Mouse (Mus musculus) lung, adult 2 months (tissue): ENCODE results near the gene Spdl1.

Experiments
- CTCF ChIP-seq: fragments of 200-500 bp; IDR thresholded peaks from 2 replicates; pipeline ENCODE4 v1.5.1; 2011; ENCODE audit warnings: mild to moderate bottlenecking, low read length, control low read depth; ENCODE audit not compliant: insufficient read depth
- POLR2A ChIP-seq: fragments of 200-500 bp; IDR thresholded peaks from 2 replicates; pipeline ENCODE4 v1.6.1; 2011; ENCODE audit warnings: low read depth, mild to moderate bottlenecking, control low read depth, low read length, borderline replicate concordance; ENCODE audit errors: extremely low read depth

- TF ChIP-seq CTCF (no peak), POLR2A (no peak)
Observed at GRCm38 (mm10) chr11:34856652-34857051, 23.2 kb upstream of the Spdl1 start.
